Mouse (Mus musculus) midbrain, embryonic 14.5 days (tissue): ENCODE results near the gene Csnk1e. TPM values are rescaled to one million over a fixed set of nuclear protein-coding genes. Genes with fewer than 3 reads are reported as not detected.
A peak's percentile ranks its signal among the peaks of the same experiment; 100 is the strongest.

ENCODE experiments used
- ATAC-seq: fragments of 200-750 bp; cut with Nextera tagmentation; 2 replicates; pipeline ENCODE4 v1.8.0; 2017; ENCODE audit warnings: moderate number of reproducible peaks, moderate library complexity; ENCODE audit not compliant: low FRiP score, low TSS enrichment
- DNase-seq: peaks from one replicate; pipeline ENCODE4 v3.0.0-alpha.2; 2015
- H3K27ac ChIP-seq: fragments of 300-500 bp; sonication (generic); replicated peaks from 2 replicates; pipeline ENCODE4 v1.5.1; 2014; ENCODE audit warnings: mild to moderate bottlenecking, low read depth, low read length, moderate library complexity
- H3K27me3 ChIP-seq: fragments of 300-500 bp; sonication (generic); 2 replicates; pipeline ENCODE4 v1.6.1; 2014; ENCODE audit warnings: low read length, control low read depth, mixed read lengths; ENCODE audit not compliant: control insufficient read depth, insufficient read depth
- H3K36me3 ChIP-seq: fragments of 300-500 bp; sonication (generic); 2 replicates; pipeline ENCODE4 v1.6.1; 2014; ENCODE audit warnings: low read length, control low read depth; ENCODE audit not compliant: control insufficient read depth, insufficient read depth
- H3K4me1 ChIP-seq: fragments of 300-500 bp; sonication (generic); 2 replicates; pipeline ENCODE4 v1.6.1; 2014; ENCODE audit warnings: mild to moderate bottlenecking, antibody characterized with exemption, low read length, control low read depth; ENCODE audit not compliant: control insufficient read depth, insufficient read depth
- H3K4me2 ChIP-seq: fragments of 300-500 bp; sonication (generic); 2 replicates; pipeline ENCODE4 v1.6.1; 2014; ENCODE audit warnings: mild to moderate bottlenecking, low read length, moderate library complexity
- H3K4me3 ChIP-seq: fragments of 300-500 bp; sonication (generic); replicated peaks from 2 replicates; pipeline ENCODE4 v1.5.1; 2014; ENCODE audit warnings: low read depth, low read length
- H3K9ac ChIP-seq: fragments of 300-500 bp; sonication (generic); replicated peaks from 2 replicates; pipeline ENCODE4 v1.6.1; 2014; ENCODE audit warnings: mild to moderate bottlenecking, low read length, moderate library complexity
- H3K9me3 ChIP-seq: fragments of 300-500 bp; sonication (generic); 2 replicates; pipeline ENCODE4 v1.6.1; 2016; ENCODE audit warnings: low read length, control low read depth, mixed read lengths; ENCODE audit not compliant: control insufficient read depth
- WGBS: fragments of 180-500 bp; shearing (Covaris S2); extraction: QIAGEN DNeasy Blood & Tissue Kit; methylation state at CpG from one replicate; pipeline ENCODE4 v1.1.7; 2014; 5-methylcytosine and 5-hydroxymethylcytosine counted together
- polyA plus RNA-seq: library from polyadenylated mRNA; unstranded; fragments of >200 nt; fragmentation: Nextera tagmentation; extraction: Ambion mirVana; gene quantifications from 2 replicates; pipeline ENCODE4 v1.2.1, GENCODE M21; 2014

Gene Csnk1e
- polyA plus RNA-seq, 1 experiment from 2014 or later: 225 TPM

- DNase-seq (no peak), ATAC-seq (no peak)
- no peaks in the 10 kb centered on the region for H3K36me3 ChIP-seq
- no peak overlapping the region for H3K4me2 ChIP-seq
- no peak overlapping the region for H3K9ac ChIP-seq
- H3K9me3 ChIP-seq: no peaks in the 10 kb centered on the region
- no peaks in the 10 kb centered on the region for H3K27me3 ChIP-seq
- no peaks in the 10 kb centered on the region for H3K4me1 ChIP-seq
- no peak overlapping the region for H3K4me3 ChIP-seq
- 60% methylated on average over 6 of the region's 6 CpGs for WGBS
- no peak overlapping the region for H3K27ac ChIP-seq
Observed at GRCm38 (mm10) chr15:79477227-79477626, 21.9 kb upstream of the Csnk1e start.

- 58% methylated on average over 12 of the region's 12 CpGs for WGBS
- DNase-seq: no peak
- H3K4me2 ChIP-seq: no peak overlapping the region
- H3K4me1 ChIP-seq: 0 out of 2 replicates have a peak, but pooled peaks cover 8% of the 10 kb centered on the region
- H3K9me3 ChIP-seq: no peaks in the 10 kb centered on the region
- no peak overlapping the region for H3K27ac ChIP-seq
- H3K36me3 ChIP-seq: no peaks in the 10 kb centered on the region
- H3K4me3 ChIP-seq: no peak overlapping the region
- ATAC-seq: no peak
- H3K27me3 ChIP-seq: no peaks in the 10 kb centered on the region
- H3K9ac ChIP-seq: no peak overlapping the region
Observed at GRCm38 (mm10) chr15:79473638-79474355, 18.4 kb upstream of the Csnk1e start.

GRCm38 (mm10) chr15:79473042-79473441 is 17.7 kb upstream of the Csnk1e start:
- Histone ChIP-seq H3K4me1 (0 out of 2 replicates have a peak, but pooled peaks cover 8% of the 10 kb centered on the region), H3K27me3 (no peaks in the 10 kb centered on the region), H3K9ac (no peak overlapping the region), H3K27ac (no peak overlapping the region), H3K36me3 (no peaks in the 10 kb centered on the region), H3K4me3 (no peak overlapping the region), H3K4me2 (no peak overlapping the region), H3K9me3 (no peaks in the 10 kb centered on the region)
- WGBS: 89% methylated on average over 5 of the region's 5 CpGs
- ATAC-seq: no peak
- DNase-seq: no peak

- DNase-seq: no peak
- Histone ChIP-seq H3K27ac (no peak overlapping the region), H3K4me1 (0 out of 2 replicates have a peak, but pooled peaks cover 8% of the 10 kb centered on the region), H3K36me3 (no peaks in the 10 kb centered on the region), H3K4me2 (peak overlapping the region; percentile 41), H3K9ac (no peak overlapping the region), H3K27me3 (no peaks in the 10 kb centered on the region), H3K4me3 (no peak overlapping the region), H3K9me3 (no peaks in the 10 kb centered on the region)
- 56% methylated on average over 10 of the region's 10 CpGs for WGBS
- ATAC-seq: no peak
Observed at GRCm38 (mm10) chr15:79471095-79471494, 15.7 kb upstream of the Csnk1e start.

GRCm38 (mm10) chr15:79470583-79470982 is 15.2 kb upstream of the Csnk1e start:
- no peaks in the 10 kb centered on the region for H3K36me3 ChIP-seq
- H3K4me2 ChIP-seq: peak overlapping the region; percentile 41
- H3K27ac ChIP-seq: no peak overlapping the region
- peak overlapping the region; percentile 13; the same call in 1 of the 2 replicates for H3K4me3 ChIP-seq
- 0 out of 2 replicates have a peak, but pooled peaks cover 8% of the 10 kb centered on the region for H3K4me1 ChIP-seq
- ATAC-seq (no peak), DNase-seq (peak; percentile 29)
- 30% methylated on average over 17 of the region's 17 CpGs for WGBS
- H3K9me3 ChIP-seq: no peaks in the 10 kb centered on the region
- H3K27me3 ChIP-seq: no peaks in the 10 kb centered on the region
- no peak overlapping the region for H3K9ac ChIP-seq

GRCm38 (mm10) chr15:79469577-79469976 is 14.2 kb upstream of the Csnk1e start:
- no peaks in the 10 kb centered on the region for H3K9me3 ChIP-seq
- 70% methylated on average over 5 of the region's 5 CpGs for WGBS

GRCm38 (mm10) chr15:79466601-79467286 is 11.4 kb upstream of the Csnk1e start:
- H3K9me3 ChIP-seq: no peaks in the 10 kb centered on the region
- H3K4me2 ChIP-seq: peak overlapping the region; percentile 17; the same call in 1 of the 2 replicates

More at GRCm38 (mm10) chr15:79469577-79469976, 14.2 kb upstream of the Csnk1e start:
- Histone ChIP-seq H3K27me3 (no peaks in the 10 kb centered on the region), H3K4me2 (no peak overlapping the region), H3K9ac (no peak overlapping the region), H3K36me3 (no peaks in the 10 kb centered on the region), H3K4me3 (no peak overlapping the region), H3K27ac (no peak overlapping the region), H3K4me1 (0 out of 2 replicates have a peak, but pooled peaks cover 8% of the 10 kb centered on the region)
- ATAC-seq (no peak), DNase-seq (no peak)

GRCm38 (mm10) chr15:79456546-79456945 is 1.2 kb upstream of the Csnk1e start:
- no peaks in the 10 kb centered on the region for H3K9me3 ChIP-seq
- H3K27me3 ChIP-seq: no peaks in the 10 kb centered on the region
- WGBS: 83% methylated on average over 6 of the region's 6 CpGs
- H3K27ac ChIP-seq: no peak overlapping the region
- H3K9ac ChIP-seq: no peak overlapping the region
- H3K4me2 ChIP-seq: no peak overlapping the region
- peaks cover 5% of the 10 kb centered on the region for H3K4me1 ChIP-seq
- no peak for ATAC-seq
- H3K36me3 ChIP-seq: no peaks in the 10 kb centered on the region
- no peak for DNase-seq
- no peak overlapping the region for H3K4me3 ChIP-seq

More at GRCm38 (mm10) chr15:79466601-79467286, 11.4 kb upstream of the Csnk1e start:
- WGBS: 6% methylated on average over 18 of the region's 18 CpGs
- no peaks in the 10 kb centered on the region for H3K27me3 ChIP-seq
- H3K4me1 ChIP-seq: 0 out of 2 replicates have a peak, but pooled peaks cover 8% of the 10 kb centered on the region
- DNase-seq (peak; percentile 94), ATAC-seq (peak; percentile 78; the same call in 1 of the 2 replicates)
- no peak overlapping the region for H3K27ac ChIP-seq
- H3K9ac ChIP-seq: no peak overlapping the region
- no peaks in the 10 kb centered on the region for H3K36me3 ChIP-seq
- no peak overlapping the region for H3K4me3 ChIP-seq
